Mouse (Mus musculus) stomach, embryonic 16.5 days (tissue): ENCODE results near the gene BC052040. TPM values are rescaled to one million over a fixed set of nuclear protein-coding genes. Genes with fewer than 3 reads are reported as not detected.

Experiments
- ATAC-seq: fragments of 200-750 bp; cut with Nextera tagmentation; 2 replicates; pipeline ENCODE4 v1.8.0; 2017; ENCODE audit warnings: moderate number of reproducible peaks, moderate TSS enrichment; ENCODE audit not compliant: insufficient read depth, low FRiP score
- H3K27ac ChIP-seq: fragments of 300-500 bp; sonication (generic); 2 replicates; pipeline ENCODE4 v1.5.1; 2014; ENCODE audit warnings: low read length
- H3K27me3 ChIP-seq: fragments of 300-500 bp; sonication (generic); 2 replicates; pipeline ENCODE4 v1.6.1; 2014; ENCODE audit warnings: low read length, control low read depth, mixed read lengths; ENCODE audit not compliant: control insufficient read depth, insufficient read depth
- H3K36me3 ChIP-seq: fragments of 300-500 bp; sonication (generic); 2 replicates; pipeline ENCODE4 v1.6.1; 2014; ENCODE audit warnings: low read length; ENCODE audit not compliant: control insufficient read depth, insufficient read depth
- H3K4me1 ChIP-seq: fragments of 300-500 bp; sonication (generic); 2 replicates; pipeline ENCODE4 v1.6.1; 2014; ENCODE audit warnings: low read length, control low read depth, mixed read lengths; ENCODE audit not compliant: control insufficient read depth, insufficient read depth
- H3K4me2 ChIP-seq: fragments of 300-500 bp; sonication (generic); 2 replicates; pipeline ENCODE4 v1.6.1; 2014; ENCODE audit warnings: low read depth, low read length, mixed read lengths
- H3K4me3 ChIP-seq: fragments of 300-500 bp; sonication (generic); replicated peaks from 2 replicates; pipeline ENCODE4 v1.5.1; 2014; ENCODE audit warnings: mild to moderate bottlenecking, low read length
- H3K9ac ChIP-seq: fragments of 300-500 bp; sonication (generic); 2 replicates; pipeline ENCODE4 v1.6.1; 2014; ENCODE audit warnings: low read length
- H3K9me3 ChIP-seq: fragments of 300-500 bp; sonication (generic); replicated peaks from 2 replicates; pipeline ENCODE4 v1.6.1; 2016; ENCODE audit warnings: low read length, control low read depth; ENCODE audit not compliant: control insufficient read depth
- WGBS: fragments of 180-500 bp; shearing (Covaris S2); extraction: QIAGEN DNeasy Blood & Tissue Kit; methylation state at CpG from one replicate; pipeline ENCODE4 v1.1.7; 2014; 5-methylcytosine and 5-hydroxymethylcytosine counted together
- polyA plus RNA-seq: library from polyadenylated mRNA; unstranded; fragments of >200 nt; fragmentation: Nextera tagmentation; extraction: Ambion mirVana; gene quantifications from 2 replicates; pipeline ENCODE4 v1.2.1, GENCODE M21; 2015

BC052040 gene
- polyA plus RNA-seq, 1 experiment from 2014 or later, result 13.3 TPM

GRCm38 (mm10) chr2:115610503-115610902 is 29.0 kb downstream of the BC052040 start:
- ATAC-seq, result no peak
- Histone ChIP-seq H3K9me3 (no peaks in the 10 kb centered on the region), H3K9ac (no peak overlapping the region), H3K4me1 (0 out of 2 replicates have a peak, but pooled peaks cover 3% of the 10 kb centered on the region), H3K27ac (no peak overlapping the region), H3K4me3 (no peak overlapping the region), H3K27me3 (no peaks in the 10 kb centered on the region), H3K4me2 (no peak overlapping the region), H3K36me3 (no peaks in the 10 kb centered on the region)
- WGBS, result 89% methylated on average over 6 of the region's 6 CpGs

- peak overlapping the region; percentile 72; the same call in 1 of the 2 replicates for H3K27ac ChIP-seq
- no peak overlapping the region for H3K9ac ChIP-seq
- 62% methylated on average over 3 of the region's 3 CpGs for WGBS
- no peaks in the 10 kb centered on the region for H3K27me3 ChIP-seq
- ATAC-seq, result peak; percentile 88
- no peaks in the 10 kb centered on the region for H3K36me3 ChIP-seq
- H3K4me2 ChIP-seq, result no peak overlapping the region
- 0 out of 2 replicates have a peak, but pooled peaks cover 3% of the 10 kb centered on the region for H3K4me1 ChIP-seq
- H3K9me3 ChIP-seq, result no peaks in the 10 kb centered on the region
- H3K4me3 ChIP-seq, result no peak overlapping the region
These were observed 32.5 kb downstream of the BC052040 start for GRCm38 (mm10) chr2:115613830-115614520.

- no peak for ATAC-seq
- Histone ChIP-seq H3K27ac (no peak overlapping the region), H3K9ac (no peak overlapping the region), H3K36me3 (no peaks in the 10 kb centered on the region), H3K4me2 (no peak overlapping the region), H3K4me3 (no peak overlapping the region), H3K4me1 (no peaks in the 10 kb centered on the region), H3K27me3 (no peaks in the 10 kb centered on the region), H3K9me3 (no peaks in the 10 kb centered on the region)
- 92% methylated on average over 4 of the region's 4 CpGs for WGBS
These were observed 47.0 kb downstream of the BC052040 start for GRCm38 (mm10) chr2:115628471-115628870.

DNA sequence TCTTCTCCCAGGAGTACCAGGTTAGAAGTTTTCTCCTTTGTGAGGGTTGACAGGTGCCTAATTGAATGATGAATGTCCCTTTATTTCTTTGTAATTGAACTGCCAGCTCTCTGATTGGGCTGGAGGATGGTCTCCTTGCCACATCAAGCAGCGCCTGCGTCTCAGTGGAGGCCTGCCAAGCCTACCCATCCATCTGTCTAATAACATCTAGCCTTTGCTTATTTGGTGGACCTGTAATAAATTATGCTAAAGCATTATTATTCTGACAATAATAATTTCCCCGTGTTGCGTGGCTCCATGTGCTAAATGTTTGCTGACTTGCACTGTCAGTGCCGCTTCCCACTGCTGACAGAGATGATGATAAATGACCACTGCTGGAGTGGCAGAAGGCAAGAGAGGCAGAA is 49.5 kb downstream of the BC052040 start:
- WGBS, result 73% methylated on average over 5 of the region's 5 CpGs
- no peak overlapping the region for H3K4me2 ChIP-seq
- ATAC-seq, result no peak
- no peaks in the 10 kb centered on the region for H3K27me3 ChIP-seq
- H3K27ac ChIP-seq, result no peak overlapping the region
- no peaks in the 10 kb centered on the region for H3K36me3 ChIP-seq
- no peak overlapping the region for H3K9ac ChIP-seq
- H3K4me1 ChIP-seq, result no peaks in the 10 kb centered on the region
- no peak overlapping the region for H3K4me3 ChIP-seq
- no peaks in the 10 kb centered on the region for H3K9me3 ChIP-seq

DNA sequence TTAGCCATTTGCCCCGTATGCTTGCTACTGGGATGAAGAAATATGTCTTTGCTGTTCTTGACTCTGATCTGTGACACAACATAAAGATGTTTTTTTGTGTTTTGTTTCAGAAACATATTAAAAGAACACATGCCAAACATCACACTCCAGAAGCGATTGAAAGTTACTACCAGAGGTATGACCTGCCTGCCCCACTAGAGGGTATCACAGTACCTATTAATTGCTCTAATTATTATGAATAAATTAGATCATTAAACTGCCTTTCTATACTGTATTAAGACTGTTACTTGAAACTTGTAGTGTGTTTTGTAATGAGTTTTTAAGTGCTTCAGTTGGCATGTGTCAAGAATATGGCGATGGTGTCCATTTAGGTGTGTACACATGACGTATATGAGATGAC is 50.3 kb downstream of the BC052040 start:
- WGBS, result 94% methylated on average over 4 of the region's 4 CpGs
- no peak overlapping the region for H3K4me2 ChIP-seq
- ATAC-seq, result no peak

DNA sequence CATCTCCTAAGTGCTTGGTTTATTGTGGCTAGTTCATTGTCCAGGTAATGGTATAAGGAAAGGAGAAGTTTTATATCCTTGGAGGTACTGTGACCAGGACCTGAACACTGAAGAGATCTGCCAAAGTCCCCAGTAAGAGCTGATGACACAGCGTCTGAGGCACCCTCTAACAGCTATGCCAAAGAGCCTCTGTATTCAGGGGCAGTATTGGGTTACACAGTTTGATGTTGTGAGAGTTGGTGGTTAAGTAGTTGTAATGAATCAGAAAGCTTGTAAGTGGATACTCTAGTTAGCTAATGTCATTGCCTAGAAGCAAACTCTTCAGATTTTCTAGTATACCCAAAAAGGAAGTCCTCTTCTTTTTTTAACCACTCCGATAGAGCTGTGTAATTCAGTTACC is 68.7 kb downstream of the BC052040 start:
- Histone ChIP-seq H3K36me3 (no peaks in the 10 kb centered on the region), H3K27me3 (no peaks in the 10 kb centered on the region), H3K4me2 (no peak overlapping the region), H3K9ac (no peak overlapping the region), H3K27ac (no peak overlapping the region), H3K4me3 (no peak overlapping the region), H3K4me1 (no peaks in the 10 kb centered on the region), H3K9me3 (no peaks in the 10 kb centered on the region)
- 78% methylated on average over 2 of the region's 2 CpGs for WGBS
- no peak for ATAC-seq

More for the DNA sequence above, 50.3 kb downstream of the BC052040 start:
- Histone ChIP-seq H3K9me3 (no peaks in the 10 kb centered on the region), H3K4me1 (no peaks in the 10 kb centered on the region), H3K27ac (no peak overlapping the region), H3K36me3 (no peaks in the 10 kb centered on the region), H3K4me3 (no peak overlapping the region), H3K27me3 (no peaks in the 10 kb centered on the region), H3K9ac (no peak overlapping the region)

GRCm38 (mm10) chr2:115659712-115660111 is 78.2 kb downstream of the BC052040 start:
- Histone ChIP-seq H3K36me3 (no peaks in the 10 kb centered on the region), H3K4me1 (peaks cover 5% of the 10 kb centered on the region; the same call in 1 of the 2 replicates), H3K4me3 (no peak overlapping the region), H3K27me3 (no peaks in the 10 kb centered on the region), H3K9me3 (no peaks in the 10 kb centered on the region), H3K4me2 (no peak overlapping the region), H3K27ac (no peak overlapping the region), H3K9ac (no peak overlapping the region)
- ATAC-seq, result no peak
- 81% methylated on average over 8 of the region's 8 CpGs for WGBS

GRCm38 (mm10) chr2:115660213-115661120 is 79.0 kb downstream of the BC052040 start:
- H3K36me3 ChIP-seq, result no peaks in the 10 kb centered on the region
- ATAC-seq, result no peak

GRCm38 (mm10) chr2:115667516-115667915 is 86.0 kb downstream of the BC052040 start:
- Histone ChIP-seq H3K9me3 (no peaks in the 10 kb centered on the region), H3K9ac (no peak overlapping the region), H3K4me1 (peaks cover 5% of the 10 kb centered on the region), H3K36me3 (no peaks in the 10 kb centered on the region), H3K4me2 (no peak overlapping the region), H3K4me3 (no peak overlapping the region), H3K27ac (no peak overlapping the region), H3K27me3 (no peaks in the 10 kb centered on the region)
- ATAC-seq, result no peak
- WGBS, result 96% methylated on average over 2 of the region's 2 CpGs

More at GRCm38 (mm10) chr2:115660213-115661120, 79.0 kb downstream of the BC052040 start:
- Histone ChIP-seq H3K4me3 (no peak overlapping the region), H3K9ac (no peak overlapping the region), H3K9me3 (no peaks in the 10 kb centered on the region), H3K4me2 (no peak overlapping the region), H3K27me3 (no peaks in the 10 kb centered on the region), H3K4me1 (peaks cover 5% of the 10 kb centered on the region; the same call in 1 of the 2 replicates), H3K27ac (no peak overlapping the region)
- WGBS, result 83% methylated on average over 6 of the region's 6 CpGs
